Mouse (Mus musculus) bone marrow macrophage, adult 2 months (primary cell): ENCODE results near the gene Csgalnact2.

Experiments
- CTCF ChIP-seq: IDR thresholded peaks from 2 replicates; pipeline ENCODE4 v1.5.1; 2012; ENCODE audit warnings: low read depth, mild to moderate bottlenecking, low read length, moderate library complexity
- POLR2A ChIP-seq: IDR thresholded peaks from 2 replicates; pipeline ENCODE4 v1.6.1; 2012; ENCODE audit warnings: mild to moderate bottlenecking, low read depth, low read length, borderline replicate concordance

DNA sequence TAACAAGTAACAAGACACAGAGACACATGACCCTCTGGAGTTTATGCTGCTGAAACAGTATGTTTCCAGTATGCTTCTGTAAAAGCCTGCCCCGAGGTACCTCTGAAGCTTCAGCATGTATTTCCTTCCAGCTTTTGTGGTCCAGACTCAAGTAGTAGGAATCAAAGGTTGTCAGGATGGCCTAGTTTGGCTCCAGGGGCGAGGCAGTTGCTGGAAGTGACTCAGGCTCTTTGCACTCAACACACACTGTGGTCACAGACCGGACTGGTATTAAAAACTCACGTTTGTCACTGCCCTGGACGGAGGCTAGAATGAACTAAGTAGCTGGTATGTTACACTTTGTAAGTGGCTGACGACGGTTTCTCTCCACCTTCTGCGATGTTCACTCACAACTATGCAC is 12.0 kb upstream of the Csgalnact2 start:
- TF ChIP-seq CTCF (no peak), POLR2A (no peak)
